In genomic region chr10:120219578-120220359, GRCm38 (mm10) we compare ENCODE assay signal across 12 mouse cellular contexts. TPM values are rescaled to one million over a fixed set of nuclear protein-coding genes. Genes with fewer than 3 reads are reported as not detected.
DNase-seq lines count a peak whose midpoint lies in the region; ATAC-seq and TF ChIP-seq lines count a peak whose summit lies in the region.
"Had no signal": no experiment of that assay in that cellular context is flagged by ENCODE, and none has a peak within 500 bp of the region (broad histone marks: within the 10 kb centered on the region; RNA-seq: fewer than 3 reads in every experiment).

No protein-coding gene starts in this region.

- H3K4me2 ChIP-seq in kidney, postnatal 0 days (ENCODE audit: low read length) = no peak overlapping the region
- H3K4me2 ChIP-seq in kidney, embryonic 15.5 days = no peak overlapping the region
- H3K4me2 ChIP-seq: heart, embryonic 12.5 days; limb, embryonic 12.5 days had no signal

- no peak for DNase-seq in kidney, postnatal 0 days (ENCODE audit: low spot score)
- peak; percentile 48 for DNase-seq in CD4-positive helper T cell, adult 2 months (ENCODE audit: low read depth, low spot score)
- DNase-seq in lung, postnatal 25 days (ENCODE audit: low spot score) = peak; percentile 66
- DNase-seq in retina, embryonic 14.5 days (ENCODE audit: low spot score) = no peak
- DNase-seq in cerebellum, postnatal 10 days = no peak
- no peak for DNase-seq in kidney, adult 18-20 months
- DNase-seq: adrenal gland, postnatal 36 days had no signal

- H3K27me3 ChIP-seq in kidney, postnatal 0 days (ENCODE audit: insufficient read depth, low read length) = no peaks in the 10 kb centered on the region
- H3K27me3 ChIP-seq in kidney, embryonic 15.5 days = no peaks in the 10 kb centered on the region
- H3K27me3 ChIP-seq: heart, embryonic 12.5 days; limb, embryonic 12.5 days had no signal

- H3K4me1 ChIP-seq in kidney, postnatal 0 days (replicated peaks; ENCODE audit: insufficient read depth, low read length) = no peaks in the 10 kb centered on the region
- no peaks in the 10 kb centered on the region for H3K4me1 ChIP-seq in kidney, embryonic 15.5 days
- peaks cover 6% of the 10 kb centered on the region for H3K4me1 ChIP-seq in bone marrow macrophage, adult 2 months (ENCODE audit: control insufficient read depth, insufficient read depth, low read length)
- H3K4me1 ChIP-seq: heart, embryonic 12.5 days; limb, embryonic 12.5 days had no signal

- peaks cover 16% of the 10 kb centered on the region for H3K36me3 ChIP-seq in kidney, postnatal 0 days (ENCODE audit: insufficient read depth, low read length)
- H3K36me3 ChIP-seq in kidney, embryonic 15.5 days = peaks cover 36% of the 10 kb centered on the region

- no peak for TF ChIP-seq CTCF in kidney, postnatal 0 days (IDR thresholded peaks at IDR 0.05; ENCODE audit: low read depth)
- no peak for TF ChIP-seq CTCF in bone marrow macrophage, adult 2 months (IDR thresholded peaks at IDR 0.05; ENCODE audit: low read depth, low read length)

- peak overlapping the region; percentile 31; the same call in 1 of the 2 replicates for H3K27ac ChIP-seq in kidney, postnatal 0 days
- H3K27ac ChIP-seq in kidney, embryonic 15.5 days = no peak overlapping the region
- peak overlapping the region; percentile 66 for H3K27ac ChIP-seq in bone marrow macrophage, adult 2 months (ENCODE audit: insufficient read depth, low read depth, low read length)
- H3K27ac ChIP-seq: limb, embryonic 12.5 days had no signal

- no peak for ATAC-seq in kidney, postnatal 0 days (replicated peaks; ENCODE audit: low FRiP score, low read depth)
- ATAC-seq in kidney, embryonic 15.5 days (replicated peaks; ENCODE audit: low FRiP score) = no peak
- ATAC-seq: forebrain, embryonic 14.5 days had no signal

- WGBS in kidney, postnatal 0 days = 78% methylated on average over 14 of the region's 14 CpGs
- whole genome bisulfite sequencing in kidney, embryonic 15.5 days = 80% methylated on average over 14 of the region's 14 CpGs

- no peak overlapping the region for H3K4me3 ChIP-seq in kidney, postnatal 0 days (replicated peaks; ENCODE audit: low read depth, low read length)
- H3K4me3 ChIP-seq in kidney, embryonic 15.5 days (replicated peaks) = no peak overlapping the region
- H3K4me3 ChIP-seq in bone marrow macrophage, adult 2 months (ENCODE audit: insufficient read depth, low read length) = peak overlapping the region; percentile 25; the same call in 1 of the 2 replicates
- H3K4me3 ChIP-seq: heart, embryonic 12.5 days; limb, embryonic 12.5 days had no signal

- no peak for TF ChIP-seq POLR2A in bone marrow macrophage, adult 2 months (IDR thresholded peaks at IDR 0.05; ENCODE audit: borderline replicate concordance, low read depth, low read length)

- no peak overlapping the region for H3K9ac ChIP-seq in kidney, postnatal 0 days (ENCODE audit: low read depth, low read length)
- no peak overlapping the region for H3K9ac ChIP-seq in kidney, embryonic 15.5 days
- H3K9ac ChIP-seq: heart, embryonic 12.5 days; limb, embryonic 12.5 days had no signal

- H3K9me3 ChIP-seq in kidney, postnatal 0 days (replicated peaks; ENCODE audit: low read length) = no peaks in the 10 kb centered on the region
- H3K9me3 ChIP-seq in kidney, embryonic 15.5 days (replicated peaks) = no peaks in the 10 kb centered on the region
- H3K9me3 ChIP-seq: heart, embryonic 12.5 days; limb, embryonic 12.5 days had no signal

RNA-seq across cellular contexts. Expression of gene Llph, which starts 7.1 kb away (rescaled TPM):
- polyA plus RNA-seq in kidney, postnatal 0 days (2015; fragmentation: Nextera tagmentation; extraction: Ambion mirVana) = 53.3 and 54.3 TPM in 2 replicates
- 52.0 and 56.8 TPM in 2 replicates for polyA plus RNA-seq in kidney, embryonic 15.5 days (2015; fragmentation: Nextera tagmentation; extraction: Ambion mirVana)
- polyA plus RNA-seq in bone marrow macrophage, adult 2 months (2012; ENCODE audit: insufficient read depth, insufficient read length, missing spikeins) = 54.7 and 62.4 TPM in 2 replicates

RNA-seq across cellular contexts. Expression of gene Irak3, which starts 17.8 kb away (rescaled TPM):
- 1.5 TPM in 2 replicates for polyA plus RNA-seq in kidney, postnatal 0 days (2015; fragmentation: Nextera tagmentation; extraction: Ambion mirVana)
- 1.3 and 1.5 TPM in 2 replicates for polyA plus RNA-seq in kidney, embryonic 15.5 days (2015; fragmentation: Nextera tagmentation; extraction: Ambion mirVana)
- polyA plus RNA-seq in bone marrow macrophage, adult 2 months (2012; ENCODE audit: insufficient read depth, insufficient read length, missing spikeins) = 75.9 and 80.3 TPM in 2 replicates

RNA-seq across cellular contexts. Expression of gene Tmbim4, which starts 18.4 kb away (rescaled TPM):
- polyA plus RNA-seq in kidney, postnatal 0 days (2015; fragmentation: Nextera tagmentation; extraction: Ambion mirVana) = 403 and 412 TPM in 2 replicates
- polyA plus RNA-seq in kidney, embryonic 15.5 days (2015; fragmentation: Nextera tagmentation; extraction: Ambion mirVana) = 151 and 159 TPM in 2 replicates
- polyA plus RNA-seq in bone marrow macrophage, adult 2 months (2012; ENCODE audit: insufficient read depth, insufficient read length, missing spikeins) = 157 and 180 TPM in 2 replicates

Comparison
In these comparisons a context has a peak if more than half of its experiments do, and no peak if none do; other contexts are left out.
1. DNase-seq: peak in CD4-positive helper T cell, adult 2 months (single experiment) and lung, postnatal 25 days (single experiment); none in kidney, postnatal 0 days (single experiment), retina, embryonic 14.5 days (single experiment), cerebellum, postnatal 10 days (0 of 2) and kidney, adult 18-20 months (single experiment).
2. RNA of gene Irak3, which starts 17.8 kb away (polyA plus RNA-seq): 75.9 to 80.3 TPM in bone marrow macrophage, adult 2 months; 1.5 TPM in kidney, postnatal 0 days and 1.3 to 1.5 TPM in kidney, embryonic 15.5 days; every median in the first group is over 10 times any median in the second.